8 mouse cellular contexts compared by ENCODE assay signal in the genomic region with DNA sequence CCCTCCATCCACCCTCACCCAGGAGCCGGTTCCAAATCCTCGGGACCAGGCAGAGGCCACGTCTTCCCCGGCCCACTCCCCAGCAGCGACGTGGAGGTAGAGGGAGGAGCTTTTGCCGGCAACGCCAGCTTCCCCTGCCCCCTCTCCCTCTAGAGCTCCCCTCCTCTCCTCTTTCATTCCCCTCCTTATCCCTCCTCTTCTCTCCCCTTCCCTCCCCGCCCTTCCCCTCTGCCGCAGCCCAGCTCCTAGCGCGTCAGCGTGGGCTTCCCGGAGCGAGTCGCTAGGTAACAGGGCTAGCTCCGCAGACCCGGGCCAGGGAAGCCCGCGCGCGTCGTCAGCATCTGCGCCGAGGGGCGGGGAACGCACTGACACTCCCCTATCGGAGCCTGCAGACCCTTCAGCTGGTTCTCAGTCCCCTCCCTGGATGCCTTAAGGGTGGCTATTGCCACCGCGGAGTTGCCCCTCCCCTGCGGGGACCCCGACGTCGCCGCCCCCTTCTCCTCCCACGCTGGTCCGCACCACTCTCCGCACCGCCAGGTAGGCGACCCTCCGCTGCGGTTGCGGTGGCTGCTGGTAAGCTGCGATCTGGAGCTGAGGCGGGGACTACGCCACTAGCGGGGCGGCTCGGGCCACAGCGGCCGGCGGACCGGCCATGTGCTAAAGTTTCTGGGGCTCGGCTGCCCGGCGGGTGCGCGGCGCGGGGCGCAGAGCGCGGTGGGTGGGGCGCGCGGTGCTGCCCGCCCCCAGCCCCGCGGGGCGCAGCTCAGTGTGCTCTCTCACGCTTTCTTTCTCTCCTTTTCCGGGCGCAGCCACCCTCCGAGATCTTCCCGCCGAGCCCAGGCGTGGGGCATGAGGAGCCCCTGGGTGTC. TPM values are rescaled to one million over a fixed set of nuclear protein-coding genes. Genes with fewer than 3 reads are reported as not detected.
DNase-seq lines count a peak whose midpoint lies in the region; ATAC-seq lines count a peak whose summit lies in the region.

No protein-coding gene starts in this region.

- no peaks in the 10 kb centered on the region for H3K9me3 ChIP-seq in lung, embryonic 15.5 days
- H3K9me3 ChIP-seq in hindbrain, embryonic 10.5 days, result no peaks in the 10 kb centered on the region
- H3K9me3 ChIP-seq in neural tube, embryonic 12.5 days, result no peaks in the 10 kb centered on the region

- peak overlapping the region; percentile 42 for H3K4me3 ChIP-seq in lung, embryonic 15.5 days
- peak overlapping the region; percentile 78 for H3K4me3 ChIP-seq in hindbrain, embryonic 10.5 days
- H3K4me3 ChIP-seq in neural tube, embryonic 12.5 days, result peak overlapping the region; percentile 59

- peak; percentile 79; the same call in 1 of the 2 replicates for ATAC-seq in lung, embryonic 15.5 days (ENCODE audit: borderline replicate concordance, extremely low read depth, low FRiP score, low TSS enrichment)
- ATAC-seq in neural tube, embryonic 12.5 days (ENCODE audit: low FRiP score, low read depth), result peak; percentile 92
- ATAC-seq in granulocyte monocyte progenitor cell, adult 5-6 weeks (replicated peaks; ENCODE audit: poor library complexity, severe bottlenecking), result no peak

- intact Hi-C loops in left cerebral cortex, postnatal 14 days (cut with DNase I), result no loop called here

- no peak overlapping the region for H3K9ac ChIP-seq in lung, embryonic 15.5 days
- peak overlapping the region; percentile 56 for H3K9ac ChIP-seq in neural tube, embryonic 12.5 days

- 1% methylated on average over 71 of the region's 77 CpGs for WGBS in lung, embryonic 15.5 days
- under 1% methylated on average over 73 of the region's 77 CpGs for WGBS in hindbrain, embryonic 10.5 days
- WGBS in neural tube, embryonic 12.5 days, result under 1% methylated on average over 73 of the region's 77 CpGs

- no peaks in the 10 kb centered on the region for H3K36me3 ChIP-seq in lung, embryonic 15.5 days
- H3K36me3 ChIP-seq in hindbrain, embryonic 10.5 days, result no peaks in the 10 kb centered on the region
- no peaks in the 10 kb centered on the region for H3K36me3 ChIP-seq in neural tube, embryonic 12.5 days

- no peak overlapping the region for H3K27ac ChIP-seq in lung, embryonic 15.5 days
- H3K27ac ChIP-seq in hindbrain, embryonic 10.5 days, result peak overlapping the region; percentile 76
- no peak overlapping the region for H3K27ac ChIP-seq in neural tube, embryonic 12.5 days

- no peak for DNase-seq in lung, postnatal 14 days
- peak; percentile 74 to 76 for DNase-seq in cerebellum, postnatal 25 days
- peak; percentile 73 for DNase-seq in hindbrain, embryonic 10.5 days (ENCODE audit: low spot score)
- peak; percentile 69 to 78 for DNase-seq in left cerebral cortex, postnatal 14 days (ENCODE audit: low spot score in 2 of 2)
- no peak for DNase-seq in urinary bladder, postnatal 36 days (ENCODE audit: low spot score in 2 of 2)

- H3K4me2 ChIP-seq in lung, embryonic 15.5 days, result peak overlapping the region; percentile 79
- peak overlapping the region; percentile 99 for H3K4me2 ChIP-seq in neural tube, embryonic 12.5 days (replicated peaks)

- H3K27me3 ChIP-seq in lung, embryonic 15.5 days, result peaks cover 47% of the 10 kb centered on the region
- peaks cover 52% of the 10 kb centered on the region for H3K27me3 ChIP-seq in hindbrain, embryonic 10.5 days (ENCODE audit: insufficient read depth, poor library complexity, severe bottlenecking)
- peaks cover 39% of the 10 kb centered on the region for H3K27me3 ChIP-seq in neural tube, embryonic 12.5 days (replicated peaks)

- peaks cover 2% of the 10 kb centered on the region; the same call in 1 of the 2 replicates for H3K4me1 ChIP-seq in lung, embryonic 15.5 days
- peaks cover 24% of the 10 kb centered on the region for H3K4me1 ChIP-seq in hindbrain, embryonic 10.5 days (replicated peaks)
- H3K4me1 ChIP-seq in neural tube, embryonic 12.5 days, result peaks cover 15% of the 10 kb centered on the region

RNA-seq across cellular contexts. Expression of a gene that starts 3.0 kb away (rescaled TPM):
- polyA plus RNA-seq in lung, embryonic 15.5 days (2015; fragmentation: Nextera tagmentation; extraction: Ambion mirVana), result 0.19 and 0.30 TPM in 2 replicates
- polyA plus RNA-seq in hindbrain, embryonic 10.5 days (2016; fragmentation: Nextera tagmentation; extraction: Ambion mirVana), result 0.31 and 0.67 TPM in 2 replicates
- 10 to 100 TPM; 11.8 to 15.6 TPM for total RNA-seq in left cerebral cortex, postnatal 14 days (2021)
- 2.1 and 2.5 TPM in 2 replicates for polyA plus RNA-seq in neural tube, embryonic 12.5 days (2016; fragmentation: Nextera tagmentation; extraction: Ambion mirVana)
- total RNA-seq in granulocyte monocyte progenitor cell, adult 5-6 weeks (2014; fragmentation: Nextera tagmentation), result not detected in 2 replicates
- not detected in 2 replicates for total RNA-seq in granulocyte monocyte progenitor cell, adult 5-6 weeks (2017)

Comparison
In these comparisons a context has a peak if more than half of its experiments do, and no peak if none do; other contexts are left out.
1. DNase-seq: peak in cerebellum, postnatal 25 days (2 of 2), hindbrain, embryonic 10.5 days (single experiment) and left cerebral cortex, postnatal 14 days (2 of 2); none in lung, postnatal 14 days (single experiment) and urinary bladder, postnatal 36 days (0 of 2).
2. Peak in every context shown above with its lines, with median percentiles within 50 percentile points of each other: H3K4me3 ChIP-seq.